Mouse (Mus musculus) brain, embryonic 14.5 days (tissue): ENCODE data around the gene Mfsd4a.

Experiments
- CTCF ChIP-seq: fragments of 200-500 bp; IDR thresholded peaks from 2 replicates; pipeline ENCODE4 v1.5.1; 2012; ENCODE audit warnings: inconsistent platforms, mild to moderate bottlenecking, moderate library complexity, borderline replicate concordance; ENCODE audit not compliant: insufficient read depth, insufficient read length; ENCODE audit errors: extremely low read depth
- POLR2A ChIP-seq: fragments of 200-500 bp; IDR thresholded peaks from 2 replicates; pipeline ENCODE4 v1.6.1; 2012; ENCODE audit warnings: mild to moderate bottlenecking, inconsistent platforms, borderline replicate concordance; ENCODE audit not compliant: poor library complexity, insufficient read depth, insufficient read length, severe bottlenecking; ENCODE audit errors: extremely low read depth

- TF ChIP-seq POLR2A, result no peak
- TF ChIP-seq CTCF, result no peak
Measured at GRCm38 (mm10) chr1:132058558-132058957, 9.3 kb downstream of the Mfsd4a start.
